Mouse (Mus musculus) v-Abl transformed pro-B cells (cell line): ENCODE data around the gene Dnph1.

Experiments
- in situ Hi-C, 2 experiments: fragments of 400-800 bp; cut with MboI; formaldehyde crosslinking; loops; one replicate each; pipeline ENCODE4 v1.15.1; 2025; ENCODE audit not compliant: unreplicated experiment in 2 of 2

The Dnph1 gene

GRCm38 (mm10) chr17:46502775-46503174 is 6.3 kb downstream of the Dnph1 start:
- in situ Hi-C loops = loop anchor here (10.0 kb wide), 2 partner anchors 168 to 238 kb away; no protein-coding TSS in a partner anchor

GRCm38 (mm10) chr17:46503847-46504638 is 7.5 kb downstream of the Dnph1 start:
- in situ Hi-C loops = loop anchor here (10.0 kb wide), 2 partner anchors 169 to 239 kb away; no protein-coding TSS in a partner anchor

- in situ Hi-C loops = loop anchor here (5.0 to 10.0 kb wide), 3 partner anchors 68 to 241 kb away; partner anchors contain the start of gene Slc22a7 (in 1 of the 2)
Measured at GRCm38 (mm10) chr17:46505617-46506016, 9.1 kb downstream of the Dnph1 start.

- in situ Hi-C loops = loop anchor here (5.0 kb wide), 2 partner anchors 74 to 329 kb away; partner anchors contain the start of gene Slc22a7 (in 1 of the 2)
Measured at GRCm38 (mm10) chr17:46511059-46511710, 14.7 kb downstream of the Dnph1 start.

- in situ Hi-C loops = loop anchor here (5.0 kb wide), 2 partner anchors 76 to 331 kb away; partner anchors contain the start of gene Slc22a7 (in 1 of the 2)
Measured at GRCm38 (mm10) chr17:46513329-46513728, 16.8 kb downstream of the Dnph1 start.

GRCm38 (mm10) chr17:46519971-46520370 is 23.5 kb downstream of the Dnph1 start:
- in situ Hi-C loops = loop anchor here in 1 of 2 experiments (10.0 kb wide), 1 partner anchor 115 kb away; no protein-coding TSS in a partner anchor

GRCm38 (mm10) chr17:46520385-46520979 is 24.0 kb downstream of the Dnph1 start:
- in situ Hi-C loops = loop anchor here in 1 of 2 experiments (10.0 kb wide), 1 partner anchor 114 kb away; no protein-coding TSS in a partner anchor

- in situ Hi-C loops = loop anchor here in 1 of 2 experiments (10.0 kb wide), 1 partner anchor 114 kb away; no protein-coding TSS in a partner anchor
Measured at GRCm38 (mm10) chr17:46521174-46521573, 24.7 kb downstream of the Dnph1 start.

- in situ Hi-C loops = loop anchor here in 1 of 2 experiments (10.0 kb wide), 1 partner anchor 113 kb away; no protein-coding TSS in a partner anchor
Measured at GRCm38 (mm10) chr17:46521963-46522668, 25.6 kb downstream of the Dnph1 start.

GRCm38 (mm10) chr17:46525065-46525464 is 28.6 kb downstream of the Dnph1 start:
- in situ Hi-C loops = loop anchor here (5.0 to 25.0 kb wide), 3 partner anchors 110 to 512 kb away; no protein-coding TSS in a partner anchor

GRCm38 (mm10) chr17:46525579-46526307 is 29.2 kb downstream of the Dnph1 start:
- in situ Hi-C loops = loop anchor here (5.0 to 25.0 kb wide), 3 partner anchors 109 to 512 kb away; no protein-coding TSS in a partner anchor

- in situ Hi-C loops = loop anchor here in 1 of 2 experiments (25.0 kb wide), 1 partner anchor 494 kb away; no protein-coding TSS in a partner anchor
Measured at GRCm38 (mm10) chr17:46543661-46544060, 47.1 kb downstream of the Dnph1 start.

- in situ Hi-C loops = loop anchor here in 1 of 2 experiments (25.0 kb wide), 1 partner anchor 491 kb away; no protein-coding TSS in a partner anchor
Measured at GRCm38 (mm10) chr17:46545813-46546564, 49.5 kb downstream of the Dnph1 start, which contains the start of gene Cul9. TSS of gene Cul9 (minus strand) at chr17:46546388.

- in situ Hi-C loops = loop anchor here in 1 of 2 experiments (25.0 kb wide), 1 partner anchor 491 kb away; no protein-coding TSS in a partner anchor
Measured at GRCm38 (mm10) chr17:46546591-46546990, 50.1 kb downstream of the Dnph1 start.

- in situ Hi-C loops = loop anchor here in 1 of 2 experiments (25.0 kb wide), 1 partner anchor 490 kb away; no protein-coding TSS in a partner anchor
Measured at GRCm38 (mm10) chr17:46546995-46547394, 50.5 kb downstream of the Dnph1 start.

GRCm38 (mm10) chr17:46547923-46548322 is 51.4 kb downstream of the Dnph1 start:
- in situ Hi-C loops = loop anchor here in 1 of 2 experiments (25.0 kb wide), 1 partner anchor 489 kb away; no protein-coding TSS in a partner anchor

GRCm38 (mm10) chr17:46548741-46549140 is 52.2 kb downstream of the Dnph1 start:
- in situ Hi-C loops = loop anchor here in 1 of 2 experiments (25.0 kb wide), 1 partner anchor 489 kb away; no protein-coding TSS in a partner anchor

- in situ Hi-C loops = loop anchor here in 1 of 2 experiments (25.0 kb wide), 1 partner anchor 488 kb away; no protein-coding TSS in a partner anchor
Measured at GRCm38 (mm10) chr17:46549193-46549592, 52.7 kb downstream of the Dnph1 start.
